Mouse (Mus musculus) heart, postnatal 14 days (tissue): ENCODE results near the gene Zfp408. TPM values are rescaled to one million over a fixed set of nuclear protein-coding genes. Genes with fewer than 3 reads are reported as not detected.
"Not testable (repeated sequence)": the region's sequence is repeated elsewhere in the genome, so short reads cannot be mapped to it uniquely, and the experiment has no call there.

Source experiments
- DNase-seq, 2 experiments: peaks; one replicate each; pipeline ENCODE4 v3.0.0; 2021 to 2022
- intact Hi-C: fragments of 180-260 bp; cut with DNase I; formaldehyde crosslinking; loops from one replicate; pipeline ENCODE4 v1.15.1; 2025
- total RNA-seq, 2 experiments: library from RNA; stranded (reverse); gene quantifications; 2 replicates each; pipeline ENCODE4 v1.2.3; 2021

The Zfp408 gene
- total RNA-seq, 2 experiments from 2014 or later: 5.4 to 5.8 TPM

DNA sequence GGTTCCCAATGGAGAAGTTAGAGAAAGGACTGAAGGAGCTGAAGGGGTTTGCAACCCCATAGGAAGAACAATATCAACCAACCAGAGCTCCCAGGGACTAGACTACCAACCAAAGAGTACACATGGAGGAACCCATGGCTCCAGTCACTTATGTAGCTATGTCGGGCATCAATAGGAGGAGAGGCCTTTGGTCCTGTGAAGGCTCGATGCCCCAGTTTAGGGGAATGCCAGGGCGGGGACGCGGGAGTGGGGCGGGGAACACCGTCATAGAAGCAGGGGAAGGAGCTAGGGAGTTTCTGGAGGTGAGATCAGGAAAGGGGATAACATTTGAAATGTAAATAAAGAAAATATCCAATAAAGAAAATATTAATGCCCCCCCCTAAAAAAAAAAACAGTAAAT, 26.2 kb downstream of the Zfp408 start:
- DNase-seq, intact Hi-C loops: not testable (repeated sequence)

DNA sequence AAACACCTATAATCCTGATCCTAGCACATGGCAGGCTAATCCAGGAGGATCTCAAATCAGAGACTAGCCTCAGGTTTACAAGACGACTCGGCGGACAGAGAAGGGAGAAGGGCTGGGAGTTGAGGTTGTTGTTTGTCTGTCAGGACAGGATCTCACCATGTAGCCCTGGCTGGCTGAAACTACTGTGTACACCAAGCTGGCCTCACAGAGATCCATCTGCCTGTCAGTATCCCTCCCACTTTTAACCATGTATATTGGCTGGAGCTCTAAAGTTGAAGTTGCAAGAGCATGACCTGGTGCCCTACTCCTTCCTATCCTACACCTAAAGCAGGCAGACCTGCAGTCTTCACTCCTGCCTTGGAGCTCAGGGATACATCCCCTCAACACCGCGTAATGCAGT, 27.2 kb downstream of the Zfp408 start:
- DNase-seq: no peak
- intact Hi-C loops: no loop called here

DNA sequence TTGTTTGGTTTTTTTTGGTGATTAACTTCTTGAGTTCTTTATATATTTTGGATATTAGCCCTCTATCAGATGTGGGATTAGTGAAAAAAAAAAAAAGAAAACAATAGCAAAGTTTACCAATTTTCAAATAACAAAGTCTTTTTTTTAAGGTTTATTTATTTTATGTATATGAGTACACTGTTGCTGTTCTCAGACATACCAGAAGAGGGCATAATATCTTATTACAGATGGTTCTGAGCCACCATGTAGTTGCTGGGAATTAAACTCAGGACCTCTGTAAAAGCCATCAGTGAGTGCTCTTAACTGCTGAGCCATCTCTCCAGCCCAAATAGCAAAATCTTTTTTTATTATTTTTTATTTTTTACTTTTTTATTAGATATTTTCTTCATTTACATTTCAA, 40.2 kb downstream of the Zfp408 start:
- intact Hi-C loops, DNase-seq: not testable (repeated sequence)

GRCm38 (mm10) chr2:91602389-91602788, 47.2 kb downstream of the Zfp408 start:
- intact Hi-C loops: no loop called here
- DNase-seq: no peak

DNA sequence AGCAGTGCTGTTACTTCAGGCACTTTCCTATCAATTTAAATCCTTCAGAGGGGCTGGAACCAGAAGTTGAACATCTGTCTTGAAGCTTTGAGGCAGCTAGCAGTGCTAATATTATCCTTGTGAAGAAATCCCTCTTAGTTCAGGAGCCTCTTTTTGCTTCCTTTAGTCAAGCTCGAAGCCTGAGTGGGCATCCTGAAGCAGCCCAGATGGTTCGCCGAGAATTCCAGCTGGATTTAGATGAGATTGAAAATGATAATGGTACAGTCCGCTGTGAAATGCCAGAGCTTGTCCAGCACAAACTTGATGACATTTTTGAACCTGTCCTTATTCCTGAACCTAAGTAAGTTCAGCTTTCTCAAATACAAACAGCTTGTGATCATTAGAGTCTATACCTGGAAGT, 49.1 kb downstream of the Zfp408 start:
- intact Hi-C loops: no loop called here
- DNase-seq: no peak

Other genes starting within 250 kb of the Zfp408 start
- 10 to 100 TPM; 10.5 to 12.0 TPM for gene 1110051M20Rik, start 205.1 kb downstream of the Zfp408 start, total RNA-seq
- 10 to 100 TPM; 11.1 to 13.3 TPM for gene Lrp4, start 192.3 kb downstream of the Zfp408 start, total RNA-seq
- gene Ckap5, start 123.0 kb downstream of the Zfp408 start, total RNA-seq: 10 to 100 TPM; 47.0 to 53.1 TPM
- gene F2, start 13.4 kb downstream of the Zfp408 start, total RNA-seq: under 1 TPM in 1 of 2 experiments, not detected in 1; 0.12 TPM
- gene Arhgap1, start 69 bp upstream of the Zfp408 start, total RNA-seq: 10 to 100 TPM; 33.2 to 36.0 TPM
- gene Atg13, start 60.8 kb upstream of the Zfp408 start, total RNA-seq: 10 to 100 TPM; 38.9 to 40.8 TPM
- 1 to 10 TPM; 5.3 to 5.8 TPM for gene Harbi1, start 61.1 kb upstream of the Zfp408 start, total RNA-seq
- gene Ambra1, start 80.3 kb upstream of the Zfp408 start, total RNA-seq: 10 to 100 TPM; 19.4 to 19.6 TPM